Mouse (Mus musculus): ENCODE data around the gene Osbpl8.

DNA sequence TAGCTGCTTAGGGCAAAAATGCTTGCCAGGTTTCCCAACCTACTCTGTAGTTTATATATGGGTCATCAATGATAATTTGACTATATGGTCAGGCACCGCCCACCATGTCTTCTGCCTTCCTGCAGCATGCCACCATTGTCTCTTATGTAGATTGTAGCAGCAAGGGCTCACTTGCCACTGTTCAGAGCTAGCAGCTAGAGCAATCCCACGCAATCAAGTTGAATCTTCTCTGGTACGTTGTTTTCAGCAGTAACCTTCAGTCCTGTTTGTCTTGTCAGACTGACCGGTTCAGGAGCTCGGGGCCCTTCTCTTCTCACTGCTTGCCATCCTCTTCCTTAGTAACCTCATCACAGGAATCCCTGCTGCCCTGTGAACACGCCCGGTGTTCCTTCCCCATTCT is 36.6 kb downstream of the Osbpl8 start:
- no peak for TF ChIP-seq POLR2A (IDR thresholded peaks at IDR 0.05; ENCODE audit: low read depth, low read length)
- TF ChIP-seq CTCF (IDR thresholded peaks at IDR 0.05; ENCODE audit: extremely low read depth, insufficient read depth, insufficient read length, insufficient replicate concordance): no peak
